Mouse (Mus musculus): Measurements from ENCODE around the gene Lhb.
"Not testable (repeated sequence)": the region's sequence is repeated elsewhere in the genome, so short reads cannot be mapped to it uniquely, and the experiment has no call there.

Gene Lhb

GRCm38 (mm10) chr7:45455932-45456696, 35.5 kb downstream of the Lhb start:
- DNase-seq (ENCODE audit: low spot score), result no peak

- DNase-seq (ENCODE audit: low spot score), result no peak
These were observed 36.1 kb downstream of the Lhb start for GRCm38 (mm10) chr7:45456721-45457203.

DNA sequence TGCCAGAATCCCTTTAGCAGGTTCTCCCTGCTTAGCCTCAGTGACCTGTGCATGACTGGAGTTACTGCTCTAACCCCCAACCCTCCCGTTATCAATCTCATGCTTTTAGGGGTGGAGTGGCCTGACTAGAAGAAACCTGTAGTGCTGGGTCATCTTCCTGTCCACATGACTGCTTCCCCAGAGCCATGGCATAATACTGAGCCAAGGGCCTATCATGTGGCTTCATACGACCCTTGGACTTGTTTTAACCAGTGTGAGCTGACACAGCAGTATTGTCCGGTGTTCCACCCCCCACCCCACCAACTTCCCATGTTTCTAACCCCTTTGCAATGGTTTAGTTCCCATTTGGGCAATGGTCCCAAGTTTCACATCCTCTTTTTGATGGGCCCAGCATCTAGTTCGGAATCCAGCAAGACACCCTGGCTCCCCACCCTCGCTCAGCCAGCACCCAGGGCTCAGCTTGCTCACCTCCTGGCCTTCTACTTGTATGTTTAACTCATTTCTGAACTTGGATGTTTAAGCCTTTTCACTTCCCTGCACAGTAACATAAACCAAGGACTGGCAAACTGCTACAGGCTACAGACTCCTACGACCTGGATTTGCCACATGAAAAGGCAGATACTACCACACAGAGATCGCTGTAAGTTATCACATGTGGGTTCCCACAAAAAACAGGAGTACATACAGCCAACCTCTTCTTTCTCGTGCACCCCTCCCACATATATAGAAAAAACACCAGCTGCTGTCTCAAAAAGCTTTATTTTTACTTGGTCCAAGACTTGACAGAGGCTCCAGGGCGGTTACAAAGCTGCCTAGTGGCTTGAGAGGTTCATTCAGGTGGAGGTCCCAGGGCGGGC, 36.8 kb downstream of the Lhb start:
- DNase-seq (ENCODE audit: low spot score), result no peak

GRCm38 (mm10) chr7:45458748-45459563, 38.3 kb downstream of the Lhb start:
- DNase-seq (ENCODE audit: low spot score), result no peak

GRCm38 (mm10) chr7:45459564-45460140, 39.0 kb downstream of the Lhb start, which contains the start of gene Ftl1:
TSS of gene Ftl1 (minus strand) at chr7:45459884.
- peak; percentile 98 for DNase-seq (ENCODE audit: low spot score)

DNA sequence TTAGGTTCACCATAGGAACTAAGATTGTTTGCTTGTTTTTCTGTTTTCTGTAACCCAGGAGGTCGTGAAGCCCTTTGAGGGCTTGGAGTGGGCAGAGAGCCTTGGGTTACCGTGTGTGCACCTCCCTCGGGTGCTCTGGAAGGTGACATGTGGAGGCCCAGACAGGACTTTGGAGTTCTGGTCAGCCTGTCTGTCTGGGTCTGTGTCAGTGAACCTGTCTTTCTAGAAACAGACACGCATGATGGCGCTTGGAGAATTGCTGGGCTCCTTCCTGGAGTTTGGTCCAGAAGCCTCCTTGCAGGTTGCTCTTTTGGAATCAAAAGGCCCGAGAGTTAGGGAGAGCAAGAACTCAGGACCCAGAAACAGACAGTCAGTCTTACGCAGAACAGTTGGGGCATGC, 39.8 kb downstream of the Lhb start:
- DNase-seq (ENCODE audit: low spot score), result no peak

DNA sequence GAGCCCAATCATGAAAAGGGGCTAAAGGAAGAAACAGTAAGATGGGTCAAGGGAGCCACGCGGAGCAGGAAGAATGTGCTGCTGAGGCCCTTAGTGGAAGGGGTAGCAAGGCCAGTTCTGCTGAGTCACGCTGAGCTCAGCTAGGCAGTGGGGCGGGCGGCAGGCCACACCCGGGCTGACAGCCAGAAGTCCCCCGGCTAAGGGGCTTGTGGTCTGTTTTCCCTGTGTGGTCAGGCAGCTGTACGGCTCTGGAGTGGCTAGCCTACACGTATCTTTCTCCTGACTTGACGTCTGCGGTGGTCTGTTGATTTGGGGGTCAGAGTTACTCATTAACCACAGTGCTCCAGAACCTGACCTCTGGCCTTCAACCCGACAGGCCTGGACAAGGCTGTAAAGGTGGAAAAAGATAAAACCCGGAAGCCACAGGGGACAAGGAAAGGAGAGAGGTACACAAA, 40.3 kb downstream of the Lhb start:
- DNase-seq (ENCODE audit: low spot score), result peak; percentile 68

DNA sequence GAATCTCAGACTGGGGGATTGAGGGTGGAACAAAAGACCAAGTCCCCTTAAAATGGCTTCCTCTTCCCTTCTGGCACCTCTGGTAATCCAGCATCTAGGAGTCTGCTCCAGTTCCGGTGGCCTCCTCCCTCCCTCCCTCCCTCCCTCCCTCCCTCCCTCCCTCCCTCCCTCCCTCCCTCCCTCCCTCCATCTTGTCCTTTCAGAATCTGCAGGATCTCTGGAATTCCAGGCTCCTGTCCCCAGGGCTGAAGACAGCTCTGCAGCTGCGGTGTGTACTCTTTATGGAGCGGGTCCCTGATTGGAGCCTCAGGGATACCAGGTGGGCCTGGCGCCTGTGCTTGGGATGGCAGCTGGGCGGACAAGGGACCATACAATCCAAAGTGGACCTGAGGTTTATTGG, 40.7 kb downstream of the Lhb start:
- DNase-seq (ENCODE audit: low spot score), result no peak

DNA sequence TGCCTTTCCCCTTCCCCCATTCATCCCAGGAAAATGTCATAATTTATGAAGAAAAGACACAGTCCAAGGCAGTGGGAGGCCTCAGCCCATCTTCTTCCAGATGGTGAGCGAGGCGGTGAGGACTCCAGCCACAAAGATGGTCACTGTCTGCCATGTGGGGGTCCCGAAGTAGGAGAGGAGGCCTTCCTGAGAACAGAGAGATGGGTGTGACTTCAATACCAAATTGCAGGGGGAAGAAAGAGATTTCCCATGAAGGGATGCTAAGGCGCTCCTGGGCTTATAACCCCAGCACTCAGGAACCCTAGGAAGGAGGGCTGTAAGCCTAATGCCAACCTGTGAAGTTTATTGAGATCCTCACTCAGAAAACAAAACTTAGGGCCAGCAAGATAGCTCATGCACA, 41.2 kb downstream of the Lhb start:
- no peak for DNase-seq (ENCODE audit: low spot score)

GRCm38 (mm10) chr7:45462325-45462724, 41.7 kb downstream of the Lhb start:
- no peak for DNase-seq (ENCODE audit: low spot score)

DNA sequence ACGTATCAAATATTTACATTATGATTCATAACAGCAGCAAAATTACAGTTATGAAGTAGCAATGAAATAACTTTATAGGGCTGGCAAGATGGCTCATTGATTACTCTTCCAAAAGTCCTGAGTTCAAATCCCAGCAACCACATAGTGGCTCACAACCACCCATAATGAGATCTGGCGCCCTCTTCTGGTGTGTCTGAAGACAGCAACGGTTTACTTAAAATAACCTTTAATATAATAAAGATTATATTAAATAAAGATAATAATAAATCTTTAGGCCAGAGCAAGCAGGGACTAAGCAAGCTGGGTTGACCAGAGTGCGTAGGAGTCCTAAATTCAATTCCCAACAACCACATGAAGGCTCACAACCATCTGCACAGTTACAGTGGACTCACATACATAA, 42.2 kb downstream of the Lhb start:
- not testable (repeated sequence) for DNase-seq (ENCODE audit: low spot score)

DNA sequence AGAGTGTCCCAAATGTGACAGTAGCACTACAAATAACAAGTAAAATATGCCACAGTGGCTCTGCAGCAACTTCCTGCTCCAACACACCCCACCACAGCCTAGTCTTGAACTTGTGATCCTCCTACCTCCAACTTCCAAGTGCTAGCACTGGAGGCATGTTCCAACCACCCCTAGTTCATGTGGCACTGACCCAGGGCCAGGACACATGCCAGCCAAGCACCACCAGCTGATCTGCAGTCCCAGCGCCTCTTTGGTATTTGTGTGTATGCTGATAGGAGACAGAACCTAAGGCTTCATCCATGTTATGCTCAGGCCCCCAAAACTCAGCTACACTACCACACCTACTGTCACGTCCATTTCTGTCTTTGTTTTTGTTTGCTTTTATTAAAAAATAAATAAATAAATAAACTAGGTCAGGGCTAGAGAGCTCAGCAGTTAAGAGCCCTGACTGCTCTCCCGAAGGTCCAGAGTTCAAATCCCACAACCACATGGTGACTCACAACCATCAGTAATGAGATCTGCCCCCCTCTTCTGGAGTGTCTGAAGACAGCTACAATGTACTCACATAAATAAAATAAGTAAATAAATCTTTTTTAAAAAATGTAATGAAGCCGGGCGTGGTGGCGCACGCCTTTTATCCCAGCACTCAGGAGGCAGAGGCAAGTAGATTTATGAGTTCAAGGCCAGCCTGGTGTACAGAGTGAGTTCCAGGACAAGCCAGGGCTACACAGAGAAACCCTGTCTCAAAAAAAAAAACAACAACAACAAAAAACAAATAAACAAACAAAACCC, 43.6 kb downstream of the Lhb start:
- no peak for DNase-seq (ENCODE audit: low spot score)

- DNase-seq (ENCODE audit: low spot score), result no peak
These were observed 44.5 kb downstream of the Lhb start for GRCm38 (mm10) chr7:45465112-45465511.

DNA sequence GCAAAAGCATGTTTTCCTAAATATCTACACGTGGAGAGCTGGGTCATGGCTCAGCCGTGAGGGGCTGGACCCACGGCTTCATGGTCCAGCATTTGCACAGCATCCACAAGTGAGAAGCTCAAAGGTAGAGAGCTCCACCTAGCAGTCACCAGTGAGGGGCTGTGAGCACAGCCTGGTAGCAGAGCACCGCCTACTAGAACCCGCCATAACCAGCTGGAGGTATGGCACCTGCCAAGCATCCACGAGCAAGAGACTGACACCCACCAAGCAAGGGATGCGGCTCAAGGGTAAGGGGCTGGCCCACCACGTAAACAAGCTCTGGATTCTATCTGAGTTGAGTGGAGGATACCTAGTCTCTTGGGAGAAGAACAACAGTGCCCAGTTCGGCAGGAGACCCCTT, 44.9 kb downstream of the Lhb start:
- no peak for DNase-seq (ENCODE audit: low spot score)

- DNase-seq (ENCODE audit: low spot score), result peak; percentile 92
These were observed 45.9 kb downstream of the Lhb start, which contains the start of gene Bax for GRCm38 (mm10) chr7:45466283-45467089. TSS of gene Bax (minus strand) at chr7:45466898.

GRCm38 (mm10) chr7:45467090-45467670, 46.6 kb downstream of the Lhb start:
- DNase-seq (ENCODE audit: low spot score), result no peak

DNA sequence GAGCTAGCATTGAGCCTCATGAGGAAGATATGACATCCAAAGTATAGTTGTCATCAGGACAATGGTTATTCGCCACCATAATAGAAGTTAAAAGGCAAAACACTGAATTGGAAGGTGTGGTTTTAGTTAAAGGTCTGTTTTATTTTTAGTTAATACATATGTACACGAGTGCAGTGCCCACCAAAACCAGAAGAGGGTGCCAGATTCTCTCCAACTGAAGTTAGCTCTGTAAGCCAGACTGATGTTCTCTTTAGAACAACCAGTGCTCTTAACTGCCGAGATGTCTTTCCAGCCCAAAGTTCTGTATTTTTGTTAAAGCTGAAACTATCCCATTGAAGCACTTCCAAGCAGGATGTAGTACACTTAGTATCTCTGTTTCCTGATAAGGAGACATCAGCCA, 50.2 kb downstream of the Lhb start:
- DNase-seq (ENCODE audit: low spot score), result no peak
